Mouse (Mus musculus): ENCODE results near the gene Asic2. TPM values are rescaled to one million over a fixed set of nuclear protein-coding genes. Genes with fewer than 3 reads are reported as not detected.

Asic2 gene
- total RNA-seq, 2 experiments from 2014 or later = 54.3 to 55.8 TPM

GRCm38 (mm10) chr11:81954398-81954797 is 13.9 kb downstream of the Asic2 start:
- DNase-seq = no peak

GRCm38 (mm10) chr11:81948021-81948420 is 20.2 kb downstream of the Asic2 start:
- DNase-seq = no peak

- no peak for DNase-seq
Measured at GRCm38 (mm10) chr11:81942167-81942566, 26.1 kb downstream of the Asic2 start.

GRCm38 (mm10) chr11:81940988-81941387 is 27.3 kb downstream of the Asic2 start:
- DNase-seq = peak in 1 of 2 experiments; percentile 22

- no peak for DNase-seq
Measured at GRCm38 (mm10) chr11:81937516-81937915, 30.7 kb downstream of the Asic2 start.

- no peak for DNase-seq
Measured at GRCm38 (mm10) chr11:81926393-81926792, 41.9 kb downstream of the Asic2 start.

GRCm38 (mm10) chr11:81923626-81924025 is 44.6 kb downstream of the Asic2 start:
- no peak for DNase-seq

- DNase-seq = no peak
Measured at GRCm38 (mm10) chr11:81923096-81923495, 45.2 kb downstream of the Asic2 start.

- DNase-seq = no peak
Measured at GRCm38 (mm10) chr11:81915501-81915900, 52.8 kb downstream of the Asic2 start.

GRCm38 (mm10) chr11:81913071-81913470 is 55.2 kb downstream of the Asic2 start:
- no peak for DNase-seq

GRCm38 (mm10) chr11:81909397-81909894 is 58.8 kb downstream of the Asic2 start:
- DNase-seq = no peak

GRCm38 (mm10) chr11:81908760-81909159 is 59.5 kb downstream of the Asic2 start:
- no peak for DNase-seq

GRCm38 (mm10) chr11:81902318-81902717 is 65.9 kb downstream of the Asic2 start:
- no peak for DNase-seq

- peak; percentile 19 to 24 for DNase-seq
Measured at GRCm38 (mm10) chr11:81897547-81898354, 70.5 kb downstream of the Asic2 start.

- DNase-seq = no peak
Measured at GRCm38 (mm10) chr11:81896511-81896910, 71.7 kb downstream of the Asic2 start.

GRCm38 (mm10) chr11:81871506-81872213 is 96.6 kb downstream of the Asic2 start:
- DNase-seq = no peak

GRCm38 (mm10) chr11:81865661-81866382 is 102.4 kb downstream of the Asic2 start:
- DNase-seq = peak in 1 of 2 experiments; percentile 14

- DNase-seq = peak in 1 of 2 experiments; percentile 31
Measured at GRCm38 (mm10) chr11:81860250-81860972, 107.8 kb downstream of the Asic2 start, which contains the start of gene 5530401A14Rik. TSS of gene 5530401A14Rik (plus strand) at chr11:81860673.

GRCm38 (mm10) chr11:81847773-81848490 is 120.3 kb downstream of the Asic2 start:
- DNase-seq = no peak

- no peak for DNase-seq
Measured at GRCm38 (mm10) chr11:81845686-81846036, 122.6 kb downstream of the Asic2 start.

GRCm38 (mm10) chr11:81845010-81845685 is 123.1 kb downstream of the Asic2 start:
- no peak for DNase-seq

Measured in layer of hippocampus, postnatal 36 days (tissue).